Mouse (Mus musculus) forebrain, embryonic 11.5 days (tissue): ENCODE measurements around the gene Lgals7. TPM values are rescaled to one million over a fixed set of nuclear protein-coding genes. Genes with fewer than 3 reads are reported as not detected.

Experiments
- ATAC-seq: fragments of 200-750 bp; cut with Nextera tagmentation; replicated peaks from 2 replicates; pipeline ENCODE4 v1.8.0; 2017; ENCODE audit warnings: moderate TSS enrichment; ENCODE audit not compliant: low FRiP score
- DNase-seq: peaks from one replicate; pipeline ENCODE4 v3.0.0-alpha.2; 2017; ENCODE audit warnings: low spot score
- H3K27ac ChIP-seq: fragments of 300-500 bp; sonication (generic); 2 replicates; pipeline ENCODE4 v1.5.1; 2014; ENCODE audit warnings: low read depth, low read length
- H3K27me3 ChIP-seq: fragments of 300-500 bp; sonication (generic); 2 replicates; pipeline ENCODE4 v1.6.1; 2014; ENCODE audit warnings: mild to moderate bottlenecking, low read length, mixed read lengths; ENCODE audit not compliant: control insufficient read depth, insufficient read depth
- H3K36me3 ChIP-seq: fragments of 300-500 bp; sonication (generic); 2 replicates; pipeline ENCODE4 v1.6.1; 2014; ENCODE audit warnings: mild to moderate bottlenecking, low read length, moderate library complexity, mixed read lengths; ENCODE audit not compliant: control insufficient read depth, insufficient read depth
- H3K4me1 ChIP-seq: fragments of 300-500 bp; sonication (generic); replicated peaks from 2 replicates; pipeline ENCODE4 v1.6.1; 2014; ENCODE audit warnings: low read length, mixed read lengths; ENCODE audit not compliant: control insufficient read depth, insufficient read depth
- H3K4me2 ChIP-seq: fragments of 300-500 bp; sonication (generic); 2 replicates; pipeline ENCODE4 v1.6.1; 2014; ENCODE audit warnings: low read depth, mild to moderate bottlenecking, low read length, moderate library complexity, mixed read lengths; ENCODE audit not compliant: severe bottlenecking
- H3K4me3 ChIP-seq: fragments of 300-500 bp; sonication (generic); 2 replicates; pipeline ENCODE4 v1.5.1; 2014; ENCODE audit warnings: low read depth, low read length
- H3K9ac ChIP-seq: fragments of 300-500 bp; sonication (generic); 2 replicates; pipeline ENCODE4 v1.6.1; 2014; ENCODE audit warnings: low read length
- H3K9me3 ChIP-seq: fragments of 300-500 bp; sonication (generic); 2 replicates; pipeline ENCODE4 v1.6.1; 2016; ENCODE audit warnings: low read length, mixed read lengths; ENCODE audit not compliant: control insufficient read depth
- WGBS: fragments of 180-500 bp; shearing (Covaris S2); extraction: QIAGEN DNeasy Blood & Tissue Kit; methylation state at CpG from one replicate; pipeline ENCODE4 v1.1.7; 2014; 5-methylcytosine and 5-hydroxymethylcytosine counted together
- polyA plus RNA-seq: library from polyadenylated mRNA; unstranded; fragments of >200 nt; fragmentation: Nextera tagmentation; extraction: Ambion mirVana; gene quantifications from 2 replicates; pipeline ENCODE4 v1.2.1, GENCODE M21; 2014

The Lgals7 gene
- polyA plus RNA-seq, 1 experiment from 2014 or later: 0.52 TPM

DNA sequence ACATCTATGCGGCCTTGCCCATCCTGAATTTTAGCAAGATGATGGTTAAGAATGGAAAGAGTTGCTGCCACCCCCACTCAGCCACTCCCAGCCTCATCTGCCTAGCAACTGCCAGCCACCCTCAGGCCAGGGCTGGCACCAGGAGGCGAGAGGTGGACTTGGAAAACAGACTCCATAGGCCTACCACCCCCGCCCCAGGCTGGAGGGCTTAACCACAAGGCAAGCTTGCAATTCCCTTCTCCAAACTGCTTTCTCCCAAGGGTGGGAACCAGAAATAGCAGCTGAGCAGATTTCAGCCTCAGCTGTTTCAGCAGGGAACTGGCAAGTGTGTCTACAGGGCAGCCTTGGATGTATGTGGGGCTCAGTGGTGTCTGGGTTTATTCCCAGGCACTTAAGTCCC lies 39.2 kb downstream of the Lgals7 start:
- H3K27ac ChIP-seq: no peak overlapping the region
- WGBS: 89% methylated on average over 3 of the region's 3 CpGs
- H3K27me3 ChIP-seq: no peaks in the 10 kb centered on the region
- DNase-seq (no peak), ATAC-seq (no peak)
- H3K9me3 ChIP-seq: no peaks in the 10 kb centered on the region
- peaks cover 28% of the 10 kb centered on the region for H3K36me3 ChIP-seq
- no peak overlapping the region for H3K4me3 ChIP-seq
- no peak overlapping the region for H3K4me2 ChIP-seq
- H3K9ac ChIP-seq: no peak overlapping the region
- H3K4me1 ChIP-seq: no peaks in the 10 kb centered on the region

DNA sequence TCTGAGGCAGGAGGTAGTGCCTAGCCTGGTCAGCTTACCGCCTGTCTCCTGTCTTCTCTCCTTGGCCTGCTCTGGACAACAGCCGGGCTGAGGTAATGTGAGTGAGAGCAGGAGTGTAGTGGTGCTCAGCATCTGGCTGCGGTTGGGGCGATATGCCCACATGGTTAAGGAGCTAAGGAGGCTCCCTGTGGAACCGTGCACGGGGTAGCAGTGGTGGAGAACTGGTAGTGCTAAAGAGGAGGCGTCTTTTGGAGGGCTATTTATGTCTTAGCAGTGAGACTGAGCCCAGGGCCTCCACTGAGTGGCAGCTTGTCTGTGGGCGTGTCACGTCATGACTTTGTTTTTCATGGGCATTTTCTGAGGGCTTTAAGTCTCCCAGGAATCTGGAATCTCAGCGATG lies 40.1 kb downstream of the Lgals7 start:
- no peaks in the 10 kb centered on the region for H3K9me3 ChIP-seq
- H3K27me3 ChIP-seq: no peaks in the 10 kb centered on the region
- H3K36me3 ChIP-seq: peaks cover 20% of the 10 kb centered on the region
- ATAC-seq (no peak), DNase-seq (no peak)
- H3K9ac ChIP-seq: no peak overlapping the region
- no peak overlapping the region for H3K27ac ChIP-seq
- H3K4me2 ChIP-seq: no peak overlapping the region
- WGBS: 93% methylated on average over 10 of the region's 10 CpGs
- no peak overlapping the region for H3K4me3 ChIP-seq
- H3K4me1 ChIP-seq: no peaks in the 10 kb centered on the region

- ATAC-seq: no peak
- DNase-seq: no peak
- Histone ChIP-seq H3K4me2 (no peak overlapping the region), H3K4me3 (no peak overlapping the region), H3K4me1 (no peaks in the 10 kb centered on the region), H3K27me3 (no peaks in the 10 kb centered on the region), H3K9ac (no peak overlapping the region), H3K36me3 (peaks cover 20% of the 10 kb centered on the region), H3K27ac (no peak overlapping the region), H3K9me3 (no peaks in the 10 kb centered on the region)
- 97% methylated on average over 5 of the region's 5 CpGs for WGBS
Measured at GRCm38 (mm10) chr7:28907195-28907594, 43.5 kb downstream of the Lgals7 start.

DNA sequence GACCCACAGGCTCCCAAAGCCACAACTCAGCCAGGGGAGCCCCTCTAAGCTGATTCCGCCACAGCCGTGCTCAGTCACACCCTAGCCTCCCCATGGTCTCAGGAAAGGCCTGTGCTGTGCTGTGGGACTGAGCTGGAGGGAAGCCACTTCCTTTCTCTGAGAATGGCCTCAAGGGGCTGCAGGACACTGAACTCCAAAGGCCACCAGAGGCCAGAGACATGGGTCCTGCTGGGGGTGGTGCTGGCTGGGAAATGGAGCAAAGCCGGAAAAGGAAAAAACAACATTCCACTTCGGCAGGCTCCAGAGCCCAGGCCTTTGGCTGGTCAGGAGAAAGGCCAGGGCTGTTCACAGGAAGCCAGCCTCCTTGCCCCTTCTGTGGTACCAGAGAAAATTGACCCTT lies 48.0 kb downstream of the Lgals7 start:
- H3K4me2 ChIP-seq: no peak overlapping the region
- no peak overlapping the region for H3K9ac ChIP-seq
- WGBS: 88% methylated on average over 4 of the region's 4 CpGs
- ATAC-seq (no peak), DNase-seq (no peak)
- no peaks in the 10 kb centered on the region for H3K4me1 ChIP-seq
- no peak overlapping the region for H3K4me3 ChIP-seq
- H3K36me3 ChIP-seq: peaks cover 22% of the 10 kb centered on the region
- no peaks in the 10 kb centered on the region for H3K27me3 ChIP-seq
- no peak overlapping the region for H3K27ac ChIP-seq
- H3K9me3 ChIP-seq: no peaks in the 10 kb centered on the region

- 0 out of 2 replicates have a peak, but pooled peaks cover 2% of the 10 kb centered on the region for H3K4me1 ChIP-seq
- WGBS: 88% methylated on average over 11 of the region's 11 CpGs
- H3K4me3 ChIP-seq: no peak overlapping the region
- peaks cover 25% of the 10 kb centered on the region for H3K36me3 ChIP-seq
- no peak overlapping the region for H3K4me2 ChIP-seq
- no peaks in the 10 kb centered on the region for H3K27me3 ChIP-seq
- ATAC-seq (no peak), DNase-seq (no peak)
- H3K9ac ChIP-seq: no peak overlapping the region
- H3K9me3 ChIP-seq: no peaks in the 10 kb centered on the region
- no peak overlapping the region for H3K27ac ChIP-seq
Measured at GRCm38 (mm10) chr7:28913171-28913570, 49.5 kb downstream of the Lgals7 start.

Other genes starting within 250 kb of the Lgals7 start
- gene Acp7, start 232.5 kb upstream of the Lgals7 start, polyA plus RNA-seq: not detected in 2 replicates
- gene Fbxo27, start 171.0 kb upstream of the Lgals7 start, polyA plus RNA-seq: 4.3 and 6.7 TPM in 2 replicates
- gene Fbxo17, start 147.0 kb upstream of the Lgals7 start, polyA plus RNA-seq: 8.3 and 9.9 TPM in 2 replicates
- 116 and 131 TPM in 2 replicates for gene Mrps12, start 122.0 kb upstream of the Lgals7 start, polyA plus RNA-seq
- 35.6 and 37.8 TPM in 2 replicates for gene Sars2, start 121.9 kb upstream of the Lgals7 start, polyA plus RNA-seq
- gene Ccer2, start 107.7 kb upstream of the Lgals7 start, polyA plus RNA-seq: not detected in 2 replicates
- gene Sirt2, start 97.1 kb upstream of the Lgals7 start, polyA plus RNA-seq: 63.5 and 70.2 TPM in 2 replicates
- 45.6 and 49.9 TPM in 2 replicates for gene Nfkbib, start 96.3 kb upstream of the Lgals7 start, polyA plus RNA-seq
- 2.1 and 2.4 TPM in 2 replicates for gene Rinl, start 74.9 kb upstream of the Lgals7 start, polyA plus RNA-seq
- 338 and 382 TPM in 2 replicates for gene Hnrnpl, start 55.3 kb upstream of the Lgals7 start, polyA plus RNA-seq
- gene Ech1, start 38.6 kb upstream of the Lgals7 start, polyA plus RNA-seq: 70.6 and 74.0 TPM in 2 replicates
- 1.1 and 1.7 TPM in 2 replicates for gene Lgals4, start 30.0 kb upstream of the Lgals7 start, polyA plus RNA-seq
- 0.60 and 0.69 TPM in 2 replicates for gene Capn12, start 17.6 kb downstream of the Lgals7 start, polyA plus RNA-seq
- 182 and 199 TPM in 2 replicates for gene Actn4, start 98.5 kb downstream of the Lgals7 start, polyA plus RNA-seq
- gene Eif3k, start 118.0 kb downstream of the Lgals7 start, polyA plus RNA-seq: 341 and 343 TPM in 2 replicates
- 5.9 and 6.4 TPM in 2 replicates for gene Map4k1, start 118.2 kb downstream of the Lgals7 start, polyA plus RNA-seq